Mouse (Mus musculus): ENCODE results near the gene Cd180. TPM values are rescaled to one million over a fixed set of nuclear protein-coding genes. Genes with fewer than 3 reads are reported as not detected.

The Cd180 gene
- polyA plus RNA-seq, 1 experiment from 2014 or later, result 0.70 TPM

DNA sequence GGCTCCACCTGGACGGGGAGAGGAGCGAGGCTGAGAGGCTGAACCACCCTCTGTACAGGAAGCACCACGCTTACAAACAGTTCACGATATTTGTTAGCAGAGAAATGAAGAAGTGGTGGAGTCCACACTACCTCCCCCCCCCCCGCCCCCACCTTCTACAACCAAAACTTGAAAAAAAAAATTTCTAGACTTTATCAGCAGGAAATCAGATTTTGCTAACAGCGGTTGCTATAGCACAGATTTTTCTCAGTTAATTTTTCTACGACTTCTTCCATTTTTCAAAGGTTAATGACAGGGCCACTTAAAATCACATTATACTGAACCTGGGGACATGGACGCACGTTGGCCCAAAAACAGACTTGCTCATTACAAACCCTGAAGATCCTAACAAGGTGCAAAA, 68.1 kb downstream of the Cd180 start:
- 0 out of 2 replicates have a peak, but pooled peaks cover 6% of the 10 kb centered on the region for H3K4me1 ChIP-seq (ENCODE audit: control insufficient read depth, insufficient read depth, low read length)
- DNase-seq (ENCODE audit: low spot score), result no peak
- H3K27ac ChIP-seq (ENCODE audit: low read depth, low read length), result no peak overlapping the region
- H3K4me2 ChIP-seq (ENCODE audit: low read depth), result no peak overlapping the region
- ATAC-seq (ENCODE audit: insufficient read depth, low FRiP score, low TSS enrichment), result no peak
- no peak overlapping the region for H3K4me3 ChIP-seq (ENCODE audit: low read depth, low read length)
- no peaks in the 10 kb centered on the region for H3K9me3 ChIP-seq (ENCODE audit: control insufficient read depth, low read length)
- H3K9ac ChIP-seq (ENCODE audit: low read length), result no peak overlapping the region
- 88% methylated on average over 9 of the region's 9 CpGs for WGBS
- no peaks in the 10 kb centered on the region for H3K27me3 ChIP-seq (ENCODE audit: control insufficient read depth, insufficient read depth, low read length)
- H3K36me3 ChIP-seq (ENCODE audit: control insufficient read depth, insufficient read depth, low read length), result no peaks in the 10 kb centered on the region

DNA sequence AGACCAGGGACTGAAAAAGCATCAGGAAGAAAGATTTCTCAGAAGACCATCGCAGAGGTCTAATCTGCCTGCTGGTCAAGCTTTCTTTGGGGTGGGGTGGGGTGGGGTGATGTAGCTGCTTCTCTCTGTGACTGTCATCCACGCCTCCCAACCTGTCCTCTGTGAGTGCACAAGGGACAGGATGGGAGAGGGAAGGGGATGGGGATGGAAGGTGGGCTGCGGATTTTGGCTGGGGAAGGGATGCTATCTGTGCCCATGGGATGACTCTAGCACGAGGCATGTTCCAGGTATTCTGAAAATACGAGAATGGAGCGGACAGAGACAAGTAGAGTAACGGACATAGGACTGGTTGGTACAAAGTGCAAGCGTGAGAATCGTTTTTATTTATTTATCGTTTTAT, 68.8 kb downstream of the Cd180 start:
- no peak for ATAC-seq (ENCODE audit: insufficient read depth, low FRiP score, low TSS enrichment)
- H3K4me3 ChIP-seq (ENCODE audit: low read depth, low read length), result no peak overlapping the region
- no peak for DNase-seq (ENCODE audit: low spot score)
- H3K9me3 ChIP-seq (ENCODE audit: control insufficient read depth, low read length), result no peaks in the 10 kb centered on the region
- H3K9ac ChIP-seq (ENCODE audit: low read length), result no peak overlapping the region
- no peaks in the 10 kb centered on the region for H3K36me3 ChIP-seq (ENCODE audit: control insufficient read depth, insufficient read depth, low read length)
- H3K27ac ChIP-seq (ENCODE audit: low read depth, low read length), result no peak overlapping the region
- H3K4me1 ChIP-seq (ENCODE audit: control insufficient read depth, insufficient read depth, low read length), result 0 out of 2 replicates have a peak, but pooled peaks cover 6% of the 10 kb centered on the region
- H3K4me2 ChIP-seq (ENCODE audit: low read depth), result no peak overlapping the region
- no peaks in the 10 kb centered on the region for H3K27me3 ChIP-seq (ENCODE audit: control insufficient read depth, insufficient read depth, low read length)
- WGBS, result 93% methylated on average over 10 of the region's 10 CpGs

DNA sequence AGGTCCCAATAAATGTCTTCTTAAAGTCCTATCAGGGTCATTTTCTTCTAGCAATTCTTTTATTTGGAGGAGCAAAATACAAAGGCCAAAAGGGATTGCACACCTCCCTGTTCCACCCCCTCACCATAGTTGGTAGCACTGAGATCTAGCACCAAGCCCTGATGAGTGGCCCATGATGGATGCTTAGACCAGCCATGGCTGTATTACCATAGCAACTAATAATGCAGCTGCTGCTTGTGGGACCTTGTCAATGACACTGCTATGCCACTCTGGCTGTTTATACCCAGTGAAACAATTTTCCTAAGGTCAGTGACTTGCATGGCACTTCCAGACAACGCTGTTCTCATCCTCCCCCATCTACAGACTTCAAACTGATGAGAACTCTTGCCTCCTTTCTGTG, 70.9 kb downstream of the Cd180 start:
- H3K27ac ChIP-seq (ENCODE audit: low read depth, low read length), result no peak overlapping the region
- H3K4me3 ChIP-seq (ENCODE audit: low read depth, low read length), result no peak overlapping the region
- H3K36me3 ChIP-seq (ENCODE audit: control insufficient read depth, insufficient read depth, low read length), result no peaks in the 10 kb centered on the region
- no peak for DNase-seq (ENCODE audit: low spot score)
- WGBS, result 90% methylated on average over 1 of the region's 1 CpGs
- no peaks in the 10 kb centered on the region for H3K9me3 ChIP-seq (ENCODE audit: control insufficient read depth, low read length)
- no peak overlapping the region for H3K4me2 ChIP-seq (ENCODE audit: low read depth)
- 0 out of 2 replicates have a peak, but pooled peaks have one; percentile 27 for ATAC-seq (ENCODE audit: insufficient read depth, low FRiP score, low TSS enrichment)
- H3K4me1 ChIP-seq (ENCODE audit: control insufficient read depth, insufficient read depth, low read length), result 0 out of 2 replicates have a peak, but pooled peaks cover 6% of the 10 kb centered on the region
- H3K9ac ChIP-seq (ENCODE audit: low read length), result no peak overlapping the region
- no peaks in the 10 kb centered on the region for H3K27me3 ChIP-seq (ENCODE audit: control insufficient read depth, insufficient read depth, low read length)

DNA sequence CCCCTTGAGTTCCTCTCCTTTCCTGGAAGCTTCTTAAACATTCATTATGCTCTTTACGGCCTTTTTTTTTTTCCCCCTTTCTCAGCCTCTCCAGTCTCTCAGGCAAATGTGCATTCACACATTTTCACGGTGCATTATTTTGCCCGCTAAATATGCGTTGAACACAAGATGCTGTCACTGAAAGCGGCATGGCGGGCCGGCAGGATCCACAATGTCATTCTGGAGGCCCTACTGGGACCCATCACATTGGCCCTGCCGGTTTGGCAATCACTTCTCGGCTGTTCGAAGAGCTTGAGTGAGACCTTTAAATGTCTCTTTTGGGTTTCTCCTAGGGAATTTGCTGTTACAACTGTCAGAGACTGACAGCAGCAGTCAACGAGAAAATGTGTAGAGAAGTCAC, 71.9 kb downstream of the Cd180 start:
- DNase-seq (ENCODE audit: low spot score), result peak; percentile 48
- ATAC-seq (ENCODE audit: insufficient read depth, low FRiP score, low TSS enrichment), result no peak
- Histone ChIP-seq H3K4me2 (ENCODE audit: low read depth) (no peak overlapping the region), H3K4me3 (ENCODE audit: low read depth, low read length) (no peak overlapping the region), H3K9me3 (ENCODE audit: control insufficient read depth, low read length) (no peaks in the 10 kb centered on the region), H3K27me3 (ENCODE audit: control insufficient read depth, insufficient read depth, low read length) (no peaks in the 10 kb centered on the region), H3K9ac (ENCODE audit: low read length) (no peak overlapping the region), H3K4me1 (ENCODE audit: control insufficient read depth, insufficient read depth, low read length) (0 out of 2 replicates have a peak, but pooled peaks cover 6% of the 10 kb centered on the region), H3K27ac (ENCODE audit: low read depth, low read length) (no peak overlapping the region), H3K36me3 (ENCODE audit: control insufficient read depth, insufficient read depth, low read length) (no peaks in the 10 kb centered on the region)
- 58% methylated on average over 11 of the region's 11 CpGs for WGBS

DNA sequence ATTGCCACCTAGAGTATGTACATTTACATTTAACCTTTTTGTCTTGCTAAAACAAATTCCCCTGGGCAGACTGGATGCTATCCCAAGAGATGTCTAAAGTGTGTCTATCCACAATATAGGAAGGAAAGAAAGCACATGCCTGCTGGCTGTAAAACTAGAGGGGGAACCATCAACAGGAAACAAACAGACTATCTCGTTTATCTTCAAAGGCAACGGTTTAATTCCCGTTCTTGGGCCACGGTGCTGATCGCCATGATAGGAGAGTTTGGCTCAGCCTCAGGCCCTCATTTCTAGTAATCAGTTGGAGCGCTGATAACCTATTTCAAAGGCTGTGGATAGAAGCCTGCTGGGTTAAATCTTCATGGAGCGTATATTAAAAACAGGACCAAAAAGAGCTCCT, 73.8 kb downstream of the Cd180 start:
- Histone ChIP-seq H3K4me3 (ENCODE audit: low read depth, low read length) (no peak overlapping the region), H3K4me1 (ENCODE audit: control insufficient read depth, insufficient read depth, low read length) (0 out of 2 replicates have a peak, but pooled peaks cover 8% of the 10 kb centered on the region), H3K27me3 (ENCODE audit: control insufficient read depth, insufficient read depth, low read length) (no peaks in the 10 kb centered on the region), H3K9me3 (ENCODE audit: control insufficient read depth, low read length) (no peaks in the 10 kb centered on the region), H3K27ac (ENCODE audit: low read depth, low read length) (no peak overlapping the region), H3K4me2 (ENCODE audit: low read depth) (no peak overlapping the region), H3K36me3 (ENCODE audit: control insufficient read depth, insufficient read depth, low read length) (no peaks in the 10 kb centered on the region), H3K9ac (ENCODE audit: low read length) (no peak overlapping the region)
- no peak for ATAC-seq (ENCODE audit: insufficient read depth, low FRiP score, low TSS enrichment)
- no peak for DNase-seq (ENCODE audit: low spot score)
- 93% methylated on average over 7 of the region's 7 CpGs for WGBS

DNA sequence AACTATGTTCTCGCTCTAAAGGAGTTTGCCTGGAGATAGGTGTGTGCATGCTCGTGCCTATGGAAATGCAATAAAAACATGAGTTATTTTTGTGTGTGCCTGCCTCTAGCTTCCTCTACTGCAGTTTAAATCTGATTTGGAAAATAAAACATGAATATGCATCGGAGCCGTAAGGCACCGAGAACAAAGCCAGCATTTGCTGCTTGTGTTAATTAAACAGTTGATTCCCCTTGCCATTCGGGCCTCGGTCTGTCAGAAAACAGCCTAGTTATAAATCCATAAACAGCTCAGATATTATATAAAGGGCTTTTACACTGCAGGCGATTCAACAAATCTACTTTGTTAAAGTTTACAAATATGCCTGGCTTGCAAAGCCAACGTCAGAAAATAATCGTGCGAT, 75.2 kb downstream of the Cd180 start:
- Histone ChIP-seq H3K4me2 (ENCODE audit: low read depth) (no peak overlapping the region), H3K9me3 (ENCODE audit: control insufficient read depth, low read length) (no peaks in the 10 kb centered on the region), H3K4me1 (ENCODE audit: control insufficient read depth, insufficient read depth, low read length) (0 out of 2 replicates have a peak, but pooled peaks cover 8% of the 10 kb centered on the region), H3K9ac (ENCODE audit: low read length) (no peak overlapping the region), H3K27ac (ENCODE audit: low read depth, low read length) (no peak overlapping the region), H3K4me3 (ENCODE audit: low read depth, low read length) (no peak overlapping the region), H3K27me3 (ENCODE audit: control insufficient read depth, insufficient read depth, low read length) (no peaks in the 10 kb centered on the region), H3K36me3 (ENCODE audit: control insufficient read depth, insufficient read depth, low read length) (no peaks in the 10 kb centered on the region)
- DNase-seq (ENCODE audit: low spot score) (no peak), ATAC-seq (ENCODE audit: insufficient read depth, low FRiP score, low TSS enrichment) (no peak)
- WGBS, result 91% methylated on average over 11 of the region's 11 CpGs

DNA sequence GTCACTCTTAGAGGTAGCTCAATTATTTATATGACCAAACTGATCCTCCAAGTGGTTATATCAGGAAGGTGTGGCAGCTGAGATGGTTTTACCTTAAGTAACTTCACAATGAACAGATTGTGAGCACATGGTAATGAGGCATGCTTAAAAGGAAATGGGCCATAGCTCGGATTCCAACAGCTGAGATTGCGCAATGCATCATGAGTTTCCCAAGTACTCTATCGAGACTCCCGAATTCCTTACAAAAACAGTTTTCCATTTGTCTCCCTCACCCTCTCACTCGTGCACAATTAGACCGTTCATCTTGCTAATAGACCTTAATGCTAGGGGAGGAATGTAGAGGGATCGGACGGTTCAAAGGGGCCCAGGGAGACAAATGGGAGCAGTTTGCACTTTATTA, 76.8 kb downstream of the Cd180 start:
- H3K36me3 ChIP-seq (ENCODE audit: control insufficient read depth, insufficient read depth, low read length), result no peaks in the 10 kb centered on the region
- H3K4me1 ChIP-seq (ENCODE audit: control insufficient read depth, insufficient read depth, low read length), result peaks cover 10% of the 10 kb centered on the region; the same call in 1 of the 2 replicates
- H3K27ac ChIP-seq (ENCODE audit: low read depth, low read length), result no peak overlapping the region
- no peak overlapping the region for H3K4me2 ChIP-seq (ENCODE audit: low read depth)
- H3K9ac ChIP-seq (ENCODE audit: low read length), result no peak overlapping the region
- WGBS, result 51% methylated on average over 8 of the region's 8 CpGs
- no peaks in the 10 kb centered on the region for H3K27me3 ChIP-seq (ENCODE audit: control insufficient read depth, insufficient read depth, low read length)
- no peaks in the 10 kb centered on the region for H3K9me3 ChIP-seq (ENCODE audit: control insufficient read depth, low read length)
- ATAC-seq (ENCODE audit: insufficient read depth, low FRiP score, low TSS enrichment) (no peak), DNase-seq (ENCODE audit: low spot score) (no peak)
- H3K4me3 ChIP-seq (ENCODE audit: low read depth, low read length), result no peak overlapping the region

DNA sequence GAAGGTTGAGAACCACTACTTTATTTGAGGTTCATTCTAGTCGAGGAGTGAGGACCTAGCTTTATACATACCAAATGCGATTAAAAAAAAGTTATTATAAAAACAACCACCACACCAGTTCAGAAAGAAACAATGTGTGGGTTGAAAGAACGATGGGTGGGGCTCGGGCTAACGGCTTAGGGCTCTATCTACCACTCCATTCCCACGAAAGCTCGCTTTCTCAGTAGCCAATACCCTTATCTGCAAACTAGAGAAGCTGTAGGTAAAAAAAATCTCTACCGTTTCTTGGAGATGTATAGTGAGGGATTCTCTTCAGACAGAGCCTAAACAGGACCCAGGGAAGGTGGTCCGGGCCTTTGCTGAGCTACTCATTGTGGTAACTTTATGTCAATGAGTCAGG, 79.8 kb downstream of the Cd180 start:
- H3K27ac ChIP-seq (ENCODE audit: low read depth, low read length), result no peak overlapping the region
- no peaks in the 10 kb centered on the region for H3K9me3 ChIP-seq (ENCODE audit: control insufficient read depth, low read length)
- no peaks in the 10 kb centered on the region for H3K36me3 ChIP-seq (ENCODE audit: control insufficient read depth, insufficient read depth, low read length)
- no peaks in the 10 kb centered on the region for H3K27me3 ChIP-seq (ENCODE audit: control insufficient read depth, insufficient read depth, low read length)
- H3K4me2 ChIP-seq (ENCODE audit: low read depth), result no peak overlapping the region
- ATAC-seq (ENCODE audit: insufficient read depth, low FRiP score, low TSS enrichment) (no peak), DNase-seq (ENCODE audit: low spot score) (no peak)
- no peak overlapping the region for H3K4me3 ChIP-seq (ENCODE audit: low read depth, low read length)
- 92% methylated on average over 9 of the region's 9 CpGs for WGBS
- no peak overlapping the region for H3K9ac ChIP-seq (ENCODE audit: low read length)
- peaks cover 7% of the 10 kb centered on the region; the same call in 1 of the 2 replicates for H3K4me1 ChIP-seq (ENCODE audit: control insufficient read depth, insufficient read depth, low read length)

DNA sequence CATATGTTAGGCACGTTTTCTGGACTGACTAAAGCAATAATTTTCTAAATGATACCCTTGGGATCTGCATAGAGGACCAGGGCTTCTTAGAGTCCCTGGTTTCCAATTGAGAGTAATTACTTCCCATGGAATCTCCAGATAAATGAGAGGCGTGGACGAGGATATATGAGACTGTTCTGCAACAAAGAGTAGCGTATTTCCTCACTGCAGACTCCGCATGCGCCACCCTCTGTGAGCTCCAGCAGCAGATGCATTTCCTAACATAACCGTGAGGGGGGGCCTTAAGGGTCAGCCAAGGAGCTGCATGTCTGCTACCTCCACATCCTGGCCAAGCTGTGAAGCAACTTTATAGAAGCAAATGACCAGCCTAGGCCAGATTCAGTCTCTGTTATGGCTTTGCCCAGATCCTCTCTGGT, 81.4 kb downstream of the Cd180 start:
- no peaks in the 10 kb centered on the region for H3K27me3 ChIP-seq (ENCODE audit: control insufficient read depth, insufficient read depth, low read length)
- H3K36me3 ChIP-seq (ENCODE audit: control insufficient read depth, insufficient read depth, low read length), result no peaks in the 10 kb centered on the region
- H3K27ac ChIP-seq (ENCODE audit: low read depth, low read length), result no peak overlapping the region
- no peak overlapping the region for H3K4me2 ChIP-seq (ENCODE audit: low read depth)
- H3K9me3 ChIP-seq (ENCODE audit: control insufficient read depth, low read length), result no peaks in the 10 kb centered on the region
- 50% methylated on average over 7 of the region's 7 CpGs for WGBS
- H3K9ac ChIP-seq (ENCODE audit: low read length), result no peak overlapping the region
- no peak overlapping the region for H3K4me3 ChIP-seq (ENCODE audit: low read depth, low read length)
- peaks cover 7% of the 10 kb centered on the region; the same call in 1 of the 2 replicates for H3K4me1 ChIP-seq (ENCODE audit: control insufficient read depth, insufficient read depth, low read length)
- ATAC-seq (ENCODE audit: insufficient read depth, low FRiP score, low TSS enrichment) (no peak), DNase-seq (ENCODE audit: low spot score) (peak; percentile 60)
